Mouse (Mus musculus) bone marrow, adult 2 months (tissue): ENCODE data around the gene Bco1. TPM values are rescaled to one million over a fixed set of nuclear protein-coding genes. Genes with fewer than 3 reads are reported as not detected.

Experiments used
- H3K27ac ChIP-seq: fragments of 200-500 bp; 2 replicates; pipeline ENCODE4 v1.5.1; 2012; ENCODE audit warnings: low read depth, mild to moderate bottlenecking, control low read depth, inconsistent platforms, low read length; ENCODE audit not compliant: control insufficient read depth, poor library complexity, insufficient read depth
- H3K4me1 ChIP-seq: fragments of 200-500 bp; 2 replicates; pipeline ENCODE4 v1.6.1; 2011; ENCODE audit warnings: low read length; ENCODE audit not compliant: control insufficient read depth, insufficient read depth
- H3K4me3 ChIP-seq: fragments of 200-500 bp; replicated peaks from 2 replicates; pipeline ENCODE3; 2011; ENCODE audit warnings: mild to moderate bottlenecking, low read depth, low read length, control low read depth; ENCODE audit not compliant: control insufficient read depth
- CTCF ChIP-seq: fragments of 200-500 bp; IDR thresholded peaks from 2 replicates; pipeline ENCODE4 v1.5.1; 2011; ENCODE audit warnings: low read length, control low read depth; ENCODE audit not compliant: control insufficient read depth, insufficient read depth
- POLR2A ChIP-seq: fragments of 200-500 bp; IDR thresholded peaks from 2 replicates; pipeline ENCODE4 v1.6.1; 2011; ENCODE audit warnings: low read depth, mild to moderate bottlenecking, control low read depth, low read length, borderline replicate concordance; ENCODE audit not compliant: control insufficient read depth
- WGBS: fragments of 180-500 bp; shearing (Covaris S2); methylation state at CpG from one replicate; pipeline ENCODE4 v1.1.7; 2018; 5-methylcytosine and 5-hydroxymethylcytosine counted together
- polyA plus RNA-seq: library from polyadenylated mRNA; stranded (reverse); fragments of >200 nt; gene quantifications from 2 replicates; pipeline ENCODE4 v1.2.4, GENCODE M21; 2011; ENCODE audit warnings: low replicate concordance; ENCODE audit not compliant: missing spikeins, insufficient read depth, insufficient read length

The Bco1 gene
- not detected in 2 replicates for polyA plus RNA-seq

- Histone ChIP-seq H3K4me3 (no peak within 1 kb of the TSS), H3K27ac (no peak within 1 kb of the TSS), H3K4me1 (no peaks in the 10 kb centered on the region)
- WGBS, result 90% methylated on average over 12 of the region's 12 CpGs
- no peak for TF ChIP-seq CTCF
- TF ChIP-seq POLR2A, result no peak
These were observed at the start of gene Bco1 for GRCm38 (mm10) chr8:117095647-117096046. Bco1 (plus strand) TSS chr8:117095854.

- 69% methylated on average over 7 of the region's 7 CpGs for WGBS
- Histone ChIP-seq H3K4me1 (peaks cover 2% of the 10 kb centered on the region; the same call in 1 of the 2 replicates), H3K27ac (no peak overlapping the region), H3K4me3 (no peak overlapping the region)
- TF ChIP-seq CTCF (no peak), POLR2A (no peak)
These were observed 46.2 kb upstream of the Bco1 start for GRCm38 (mm10) chr8:117049444-117049843.

- no peak overlapping the region for H3K27ac ChIP-seq
- peaks cover 7% of the 10 kb centered on the region for H3K4me1 ChIP-seq
- TF ChIP-seq POLR2A (no peak), CTCF (no peak)
- H3K4me3 ChIP-seq, result no peak overlapping the region
- WGBS, result 48% methylated on average over 9 of the region's 9 CpGs
These were observed 44.9 kb upstream of the Bco1 start for GRCm38 (mm10) chr8:117050763-117051162.

- Histone ChIP-seq H3K4me3 (no peak overlapping the region), H3K27ac (no peak overlapping the region), H3K4me1 (peaks cover 8% of the 10 kb centered on the region)
- TF ChIP-seq POLR2A (no peak), CTCF (no peak)
- WGBS, result 57% methylated on average over 9 of the region's 9 CpGs
These were observed 44.3 kb upstream of the Bco1 start for GRCm38 (mm10) chr8:117051316-117051715.

- no peak overlapping the region for H3K27ac ChIP-seq
- peaks cover 10% of the 10 kb centered on the region for H3K4me1 ChIP-seq
- TF ChIP-seq POLR2A (no peak), CTCF (peak; percentile 58)
- WGBS, result 68% methylated on average over 12 of the region's 12 CpGs
- H3K4me3 ChIP-seq, result no peak overlapping the region
These were observed 42.2 kb upstream of the Bco1 start for GRCm38 (mm10) chr8:117053135-117054079.

- TF ChIP-seq POLR2A (no peak), CTCF (no peak)
- Histone ChIP-seq H3K27ac (no peak overlapping the region), H3K4me3 (no peak overlapping the region), H3K4me1 (peaks cover 10% of the 10 kb centered on the region)
- 83% methylated on average over 3 of the region's 3 CpGs for whole genome bisulfite sequencing
These were observed 41.5 kb upstream of the Bco1 start for GRCm38 (mm10) chr8:117054146-117054545.

- H3K4me3 ChIP-seq, result no peak overlapping the region
- peak overlapping the region; percentile 11; the same call in 1 of the 2 replicates for H3K27ac ChIP-seq
- WGBS, result 25% methylated on average over 6 of the region's 6 CpGs
- H3K4me1 ChIP-seq, result peaks cover 10% of the 10 kb centered on the region
- TF ChIP-seq POLR2A, result no peak
- no peak for TF ChIP-seq CTCF
These were observed 40.6 kb upstream of the Bco1 start for GRCm38 (mm10) chr8:117055097-117055496.

GRCm38 (mm10) chr8:117059021-117059420 lies 36.6 kb upstream of the Bco1 start:
- WGBS, result 79% methylated on average over 7 of the region's 7 CpGs
- Histone ChIP-seq H3K27ac (no peak overlapping the region), H3K4me3 (no peak overlapping the region), H3K4me1 (peaks cover 8% of the 10 kb centered on the region)
- TF ChIP-seq POLR2A, result no peak
- TF ChIP-seq CTCF, result no peak

GRCm38 (mm10) chr8:117060306-117060705 lies 35.3 kb upstream of the Bco1 start:
- Histone ChIP-seq H3K27ac (no peak overlapping the region), H3K4me1 (peaks cover 4% of the 10 kb centered on the region; the same call in 1 of the 2 replicates), H3K4me3 (no peak overlapping the region)
- WGBS, result 83% methylated on average over 13 of the region's 13 CpGs
- 0 out of 2 replicates have a peak, but pooled peaks have one; percentile 12 for TF ChIP-seq CTCF
- TF ChIP-seq POLR2A, result no peak
